Mouse (Mus musculus) C2C12 (cell line): Measurements from ENCODE around the gene Prkce.

ENCODE experiments used
- CTCF ChIP-seq: IDR thresholded peaks from one replicate; pipeline ENCODE4 v1.5.1; 2011; ENCODE audit not compliant: control insufficient read depth, insufficient read depth, insufficient read length
- USF1 ChIP-seq: IDR thresholded peaks from one replicate; pipeline ENCODE4 v1.6.1; 2011; ENCODE audit warnings: low read depth, mild to moderate bottlenecking, control low read depth, moderate library complexity

DNA sequence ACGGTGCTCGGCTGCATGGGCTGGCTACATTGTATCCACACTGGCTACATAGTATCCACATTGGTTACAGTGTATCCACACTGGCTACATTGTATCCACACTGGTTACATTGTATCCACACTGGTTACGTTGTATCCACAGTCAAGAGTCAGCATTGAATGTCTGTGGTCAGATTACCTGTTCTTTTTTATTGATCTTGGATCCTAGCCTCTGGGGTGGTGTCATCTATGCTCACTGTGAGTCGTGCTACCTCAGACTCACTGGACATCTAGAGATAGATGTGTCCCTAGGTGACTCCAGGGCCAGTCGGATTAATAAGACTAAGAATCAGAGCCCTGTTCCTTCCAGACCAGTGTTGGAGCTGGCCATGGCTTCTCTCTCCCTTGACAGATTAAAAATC is 302.6 kb downstream of the Prkce start:
- TF ChIP-seq CTCF (no peak), USF1 (no peak)
